Mouse (Mus musculus) c-Kit-positive CD71-positive TER-119-positive erythroid progenitor cells, embryonic 14.5 days (primary cell): Measurements from ENCODE around the gene Setd7.

Experiments
- DNase-seq: peaks from one replicate; pipeline ENCODE4 v3.0.0-alpha.2; 2013; ENCODE audit warnings: low spot score

The Setd7 gene

DNA sequence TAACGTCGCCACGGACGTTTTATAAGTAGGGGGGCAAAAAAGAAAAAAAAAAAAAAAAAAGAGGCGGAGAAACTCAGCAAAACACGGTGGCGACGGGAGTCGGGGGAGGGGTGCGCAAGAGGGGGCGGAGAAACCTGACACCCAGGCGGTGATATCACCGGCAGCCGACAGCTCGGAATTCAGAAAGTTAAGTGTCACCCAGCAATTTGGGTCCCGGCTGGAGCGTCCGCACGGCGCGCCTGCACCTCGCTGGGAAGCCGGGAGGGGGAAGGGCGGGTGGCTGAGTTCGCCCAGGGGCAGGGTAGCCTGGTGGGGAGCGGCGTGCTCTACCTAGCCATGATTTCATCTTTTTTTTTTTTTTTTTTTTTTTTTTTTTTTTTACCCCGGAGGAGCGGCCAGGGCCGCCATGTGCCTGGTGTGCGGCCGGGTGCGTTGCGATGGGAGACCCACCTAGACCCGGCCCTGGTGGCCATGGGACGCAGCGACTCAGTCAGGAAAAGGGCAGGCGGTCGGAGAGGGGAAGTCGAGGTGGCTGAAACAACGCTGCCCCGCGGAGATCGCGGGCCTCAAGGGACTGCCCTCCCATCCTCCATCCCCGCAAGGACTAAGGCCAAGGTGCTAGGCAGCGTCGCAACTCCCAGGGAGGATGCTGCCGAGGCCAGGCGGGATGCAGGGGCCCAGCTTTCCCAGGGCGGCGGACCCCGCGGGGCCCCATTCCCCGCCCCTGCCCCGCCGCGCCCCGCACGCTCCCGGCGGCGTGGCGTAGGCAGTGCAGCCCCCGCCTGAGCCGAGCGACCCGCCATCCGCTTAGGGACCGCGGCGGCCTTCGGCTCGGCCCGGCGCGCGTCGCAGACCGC is 857 bp downstream of the Setd7 start:
- peak; percentile 74 for DNase-seq

DNA sequence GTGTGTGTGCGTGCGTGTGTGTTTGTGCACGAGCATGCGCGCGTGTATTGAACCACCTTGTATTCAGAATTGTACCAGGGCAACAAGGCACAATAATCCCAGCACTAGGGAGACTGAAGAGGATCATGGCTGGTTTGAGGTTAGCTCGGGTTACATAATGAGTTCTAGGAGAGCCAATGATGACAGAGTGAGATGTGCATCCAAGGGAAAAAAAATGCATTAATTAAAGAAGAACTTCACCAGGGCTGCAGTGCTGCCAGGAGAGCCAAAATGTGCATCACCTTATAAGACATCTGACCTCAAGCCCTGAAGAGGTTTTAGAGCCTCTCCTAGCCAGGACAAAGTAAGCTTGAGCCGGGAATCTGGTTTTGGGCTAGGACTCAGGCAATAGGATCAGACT is 5.1 kb downstream of the Setd7 start:
- no peak for DNase-seq

DNA sequence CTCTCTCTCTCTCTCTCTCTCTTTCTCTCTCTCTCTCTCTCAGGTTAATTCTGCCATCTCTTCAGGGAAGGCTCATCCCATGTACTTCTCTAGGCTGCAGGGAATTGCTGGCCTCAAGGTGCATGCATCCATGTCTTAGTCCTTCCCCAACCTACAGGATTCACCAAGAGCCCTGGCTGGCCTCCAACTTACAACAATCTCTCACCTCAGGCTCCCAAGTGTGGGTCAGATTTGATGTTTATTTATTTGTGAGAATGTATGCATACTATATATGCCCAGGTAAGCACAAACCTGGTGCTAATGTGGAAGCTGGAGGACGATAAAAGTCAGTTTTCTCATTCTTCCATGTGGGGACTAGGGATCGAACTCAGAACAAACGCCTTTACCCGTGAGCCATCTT is 5.8 kb downstream of the Setd7 start:
- DNase-seq: no peak

DNA sequence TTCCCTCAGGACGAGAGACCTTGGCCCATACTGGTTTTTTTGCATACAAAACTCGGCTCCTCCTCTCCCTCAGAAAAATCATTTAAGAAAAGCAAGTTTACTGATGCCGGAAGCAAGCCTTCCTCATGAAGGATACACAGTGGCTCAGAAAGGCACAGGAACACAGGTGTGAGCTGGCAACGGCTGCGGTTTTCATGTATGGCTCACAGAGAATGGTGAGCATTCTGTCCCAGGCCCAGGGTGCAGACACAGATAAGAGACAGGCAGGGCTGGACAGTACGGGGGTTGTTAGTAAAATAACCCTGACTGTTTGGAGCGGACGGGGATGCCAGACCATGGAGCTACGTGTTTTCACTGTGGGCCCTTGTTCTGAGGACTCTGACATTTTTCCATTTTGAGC is 6.6 kb downstream of the Setd7 start:
- DNase-seq: no peak

DNA sequence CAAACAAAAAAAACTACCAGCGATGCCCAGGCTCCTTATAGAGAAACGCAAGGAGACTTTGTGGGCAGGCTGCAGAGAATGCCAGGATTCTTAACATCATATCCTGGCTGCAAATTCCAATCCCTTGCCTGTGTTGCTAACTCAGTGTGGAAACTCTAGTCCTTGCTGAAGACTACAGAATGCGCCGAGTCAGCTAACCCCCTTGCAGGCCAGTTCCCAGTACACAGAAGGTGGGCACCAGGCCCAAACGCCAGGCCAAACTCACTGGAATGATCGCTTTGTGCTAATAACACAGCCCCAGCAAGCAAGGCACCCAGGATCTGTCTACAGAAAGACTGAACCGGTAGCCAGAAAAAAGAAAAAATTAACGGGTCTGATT is 7.2 kb downstream of the Setd7 start:
- no peak for DNase-seq

DNA sequence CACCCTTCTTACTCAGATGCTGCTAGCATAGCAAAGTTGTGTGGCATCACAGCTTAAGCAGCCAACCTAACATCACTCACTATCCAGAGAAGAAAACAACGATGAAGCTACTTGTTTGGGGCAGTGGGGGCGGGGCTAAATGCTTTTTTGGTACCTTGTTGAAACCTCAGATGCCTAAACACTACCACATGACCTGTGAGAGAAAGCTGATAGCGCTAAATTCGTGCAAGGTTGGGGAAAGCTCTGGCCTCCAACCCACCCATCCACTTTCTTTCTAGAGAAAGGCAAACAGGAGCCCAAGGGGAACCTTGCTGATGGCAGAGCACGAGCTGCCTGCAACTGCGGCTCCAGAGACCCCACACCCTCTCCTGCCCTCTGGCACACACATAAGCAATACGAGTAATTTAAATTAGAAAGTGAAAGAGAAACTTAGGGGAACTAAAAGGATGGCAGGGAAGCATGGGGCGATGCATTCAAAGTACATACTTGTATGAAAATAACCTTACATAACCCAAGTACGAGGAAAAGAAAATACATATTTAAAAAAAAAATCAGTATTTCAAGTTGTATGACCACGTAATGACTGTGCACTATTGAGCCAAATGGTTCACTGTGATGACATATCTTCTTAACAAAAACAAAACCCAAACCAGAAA is 7.7 kb downstream of the Setd7 start:
- no peak for DNase-seq

DNA sequence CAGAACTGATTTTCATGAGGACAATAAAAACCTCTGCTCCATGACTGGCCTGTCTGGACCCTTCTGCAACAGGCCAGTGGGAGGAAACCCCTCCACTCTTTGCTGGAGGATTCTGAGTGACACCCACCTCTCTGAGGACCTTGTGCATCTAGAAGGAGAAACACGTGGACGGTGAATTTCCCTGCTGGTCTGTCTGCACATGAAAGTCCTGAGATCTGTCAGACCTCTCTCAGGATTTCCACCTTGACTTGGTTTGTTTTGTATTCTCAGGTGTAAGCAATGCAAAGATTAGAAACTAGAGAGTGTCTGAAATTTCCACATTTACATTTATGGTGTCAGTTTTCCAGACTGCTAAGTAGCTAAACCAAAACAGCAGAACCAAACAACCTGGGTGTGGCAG is 8.5 kb downstream of the Setd7 start:
- DNase-seq: no peak

DNA sequence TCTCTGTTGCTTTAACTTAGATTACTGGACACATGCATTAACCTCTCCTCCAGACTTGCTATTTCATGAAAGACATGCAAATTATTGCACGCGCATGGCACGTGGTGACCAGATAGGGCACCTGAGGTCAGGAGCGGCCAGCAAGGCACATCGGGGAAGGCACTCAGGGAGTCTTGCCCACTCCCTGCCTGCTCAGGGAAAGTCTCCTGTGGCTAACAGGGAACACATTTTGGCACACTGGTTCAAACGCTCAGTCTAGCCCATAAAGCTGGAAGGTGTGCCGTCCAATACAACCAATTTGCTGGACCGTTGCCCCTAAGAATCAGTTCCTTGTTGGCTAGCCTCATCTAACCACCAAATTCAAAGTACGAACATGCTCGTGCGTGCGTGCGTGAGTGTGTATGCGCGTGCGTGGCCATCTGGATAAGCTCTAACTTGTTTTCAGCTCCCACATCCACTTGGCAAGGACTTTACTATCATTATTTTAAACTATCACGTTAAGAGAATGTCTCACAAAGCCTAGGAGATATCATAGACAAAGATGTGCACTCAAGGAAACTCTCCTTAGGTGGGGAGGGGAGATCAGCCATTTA is 11.6 kb downstream of the Setd7 start:
- DNase-seq: no peak

DNA sequence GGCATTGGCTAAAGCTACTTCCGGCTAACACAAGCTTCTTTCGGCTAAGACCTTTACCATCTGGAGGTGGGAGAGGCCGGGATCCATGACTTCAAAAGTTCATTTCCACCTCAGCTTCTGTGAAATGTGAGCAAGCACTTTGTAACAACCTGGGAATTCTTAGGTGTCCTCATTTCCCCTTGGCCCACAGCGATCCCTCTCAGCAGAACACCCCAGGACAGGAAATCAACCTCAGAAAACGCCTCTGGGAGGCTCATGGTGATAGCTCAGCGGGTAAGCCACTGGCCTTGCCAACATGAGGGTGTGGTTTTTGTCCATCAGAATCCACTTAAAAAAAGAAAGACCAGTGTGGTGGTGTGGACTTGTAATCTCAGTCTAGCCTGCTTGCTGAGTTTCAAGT is 13.1 kb downstream of the Setd7 start:
- DNase-seq: no peak

DNA sequence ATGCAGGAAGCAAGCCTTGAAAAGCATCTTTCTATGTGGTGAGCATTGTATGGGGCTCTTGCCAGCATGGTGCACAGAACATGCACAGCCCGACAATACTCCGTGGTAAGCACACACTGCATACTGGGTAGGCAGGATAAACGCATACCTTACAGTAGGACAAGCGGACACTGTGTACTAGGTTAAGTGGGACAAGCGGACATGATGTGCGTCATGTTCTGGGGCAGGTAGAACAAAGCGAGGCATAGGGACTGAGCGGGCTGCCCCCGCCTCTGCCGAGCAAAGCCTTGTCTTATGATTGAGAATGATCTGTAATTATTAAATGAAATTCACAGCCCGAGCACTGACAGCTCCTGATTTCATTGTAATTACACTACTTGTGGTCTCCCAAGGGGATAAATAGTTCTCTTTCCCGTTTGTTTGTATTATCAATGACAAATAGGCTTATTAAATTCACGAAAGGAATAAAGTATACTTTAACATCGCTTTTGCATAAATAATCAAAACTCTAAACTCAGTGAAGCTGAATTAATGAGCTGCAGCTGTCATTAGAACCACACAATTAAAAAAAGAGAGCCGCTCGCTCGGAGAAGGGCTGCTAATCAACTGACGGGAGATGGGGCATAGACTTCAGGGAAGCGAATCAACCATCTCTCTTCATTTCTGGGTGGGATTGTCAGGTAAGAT is 16.1 kb downstream of the Setd7 start:
- DNase-seq: no peak

DNA sequence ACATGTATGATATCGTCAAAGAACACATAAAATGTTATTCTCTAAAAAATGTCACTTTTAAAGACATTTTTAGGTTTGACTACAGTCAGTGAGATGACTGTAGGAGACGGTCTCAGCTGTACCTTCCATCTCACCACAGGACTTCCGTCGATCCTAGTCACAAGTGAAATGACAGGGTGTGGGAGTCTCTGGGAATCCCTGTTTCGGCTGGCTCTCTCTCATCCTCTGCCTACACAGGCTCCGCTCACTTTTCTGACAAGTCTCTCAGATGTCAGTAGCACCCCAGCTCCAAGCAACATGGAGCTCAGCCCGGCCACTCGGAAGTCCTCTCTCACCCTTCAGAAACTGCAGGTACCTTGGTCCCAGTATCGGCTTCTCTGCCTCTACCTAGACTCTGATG is 20.0 kb downstream of the Setd7 start:
- no peak for DNase-seq

DNA sequence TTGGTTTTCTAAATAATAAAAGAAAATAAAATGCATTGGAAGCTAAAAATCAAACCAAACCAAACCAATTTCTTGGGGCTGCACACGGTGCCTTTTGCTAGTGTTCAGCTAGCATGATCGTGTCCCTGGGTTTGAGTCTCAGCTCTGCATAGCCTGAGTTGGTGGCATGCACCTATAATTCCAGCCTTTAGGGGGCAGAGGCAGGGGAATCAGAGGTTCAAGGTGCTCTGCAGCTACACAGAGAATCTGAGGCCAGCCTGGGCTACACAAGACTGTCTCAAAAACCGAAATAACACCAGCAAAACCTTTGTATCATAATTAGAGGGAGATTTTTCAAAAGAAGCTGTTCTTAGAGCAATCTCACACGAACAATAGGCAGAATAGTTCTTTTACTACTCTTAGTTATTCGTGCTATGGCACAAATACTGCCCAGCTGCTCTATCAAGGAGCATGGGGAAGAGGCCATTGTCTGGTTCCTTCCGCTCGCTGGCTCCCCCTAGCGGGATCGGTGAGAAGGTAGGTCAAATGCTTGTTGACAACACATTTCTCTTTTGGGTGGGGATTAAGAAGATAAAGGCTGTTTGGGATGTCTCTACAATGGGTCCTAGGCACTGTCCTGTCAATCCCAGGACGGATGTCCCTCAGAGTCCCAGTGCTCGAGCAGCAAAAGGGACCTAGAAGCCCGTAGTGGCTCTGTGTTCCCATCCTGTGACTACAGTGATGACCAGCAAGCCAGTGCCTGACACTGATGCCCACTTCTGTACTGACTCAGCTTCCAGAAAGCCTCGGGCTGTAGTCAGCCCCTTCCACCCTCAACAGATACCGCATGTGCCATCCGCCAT is 20.9 kb downstream of the Setd7 start:
- DNase-seq: peak; percentile 80

DNA sequence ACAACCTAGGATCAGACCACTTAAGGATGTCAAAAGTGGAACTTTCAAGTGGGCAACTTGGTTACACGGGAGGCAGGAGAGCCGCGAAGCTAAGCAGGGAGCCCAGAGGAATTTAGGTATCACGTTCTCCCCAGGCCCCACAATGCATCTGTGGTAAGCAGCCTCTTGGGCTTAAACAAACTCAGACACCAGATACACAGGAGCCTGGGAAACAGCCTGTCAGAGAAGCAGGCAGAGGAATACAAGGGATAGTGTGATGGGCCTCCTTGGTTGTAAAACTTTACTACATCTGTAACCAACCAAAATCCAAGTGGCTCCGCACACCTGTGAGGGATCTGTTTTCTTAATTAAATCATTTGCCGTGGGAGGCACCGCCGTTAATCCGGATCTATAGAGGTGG is 26.7 kb downstream of the Setd7 start:
- DNase-seq: no peak

DNA sequence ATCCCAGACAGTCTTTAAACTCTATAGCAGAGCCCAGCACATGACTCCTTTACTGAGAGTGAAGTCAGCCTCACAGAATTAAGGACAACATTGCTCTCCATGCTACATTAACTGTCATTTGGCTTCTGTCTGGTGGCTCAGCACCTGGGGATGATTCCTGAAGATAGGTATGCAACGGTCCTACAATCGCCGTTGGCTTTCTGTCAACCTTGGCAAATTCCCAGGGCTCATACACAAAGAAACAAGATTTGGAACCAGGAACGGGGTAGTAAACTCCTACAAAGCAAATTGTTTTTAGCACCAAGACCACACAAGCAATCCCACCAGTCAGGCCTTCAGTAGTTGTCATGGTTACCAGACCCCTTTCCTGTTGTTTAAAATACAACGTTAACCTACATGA is 27.1 kb downstream of the Setd7 start:
- no peak for DNase-seq

DNA sequence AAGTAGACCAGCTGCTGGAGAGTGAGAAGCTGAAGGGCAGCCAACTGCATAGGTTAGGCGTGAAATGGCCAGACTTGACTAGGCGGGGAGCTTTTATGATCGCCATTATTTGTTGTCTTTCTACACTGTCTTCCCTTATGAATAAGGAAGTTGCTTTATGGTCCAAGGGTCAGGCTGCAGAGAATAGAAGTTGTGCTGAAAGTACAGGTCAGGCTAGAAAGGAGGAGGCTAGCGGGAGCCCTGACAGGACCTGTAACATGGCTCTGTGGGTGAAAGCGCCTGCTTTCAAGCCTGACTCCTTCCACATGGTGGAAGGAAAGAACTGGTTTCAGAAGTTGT is 28.4 kb downstream of the Setd7 start:
- no peak for DNase-seq

DNA sequence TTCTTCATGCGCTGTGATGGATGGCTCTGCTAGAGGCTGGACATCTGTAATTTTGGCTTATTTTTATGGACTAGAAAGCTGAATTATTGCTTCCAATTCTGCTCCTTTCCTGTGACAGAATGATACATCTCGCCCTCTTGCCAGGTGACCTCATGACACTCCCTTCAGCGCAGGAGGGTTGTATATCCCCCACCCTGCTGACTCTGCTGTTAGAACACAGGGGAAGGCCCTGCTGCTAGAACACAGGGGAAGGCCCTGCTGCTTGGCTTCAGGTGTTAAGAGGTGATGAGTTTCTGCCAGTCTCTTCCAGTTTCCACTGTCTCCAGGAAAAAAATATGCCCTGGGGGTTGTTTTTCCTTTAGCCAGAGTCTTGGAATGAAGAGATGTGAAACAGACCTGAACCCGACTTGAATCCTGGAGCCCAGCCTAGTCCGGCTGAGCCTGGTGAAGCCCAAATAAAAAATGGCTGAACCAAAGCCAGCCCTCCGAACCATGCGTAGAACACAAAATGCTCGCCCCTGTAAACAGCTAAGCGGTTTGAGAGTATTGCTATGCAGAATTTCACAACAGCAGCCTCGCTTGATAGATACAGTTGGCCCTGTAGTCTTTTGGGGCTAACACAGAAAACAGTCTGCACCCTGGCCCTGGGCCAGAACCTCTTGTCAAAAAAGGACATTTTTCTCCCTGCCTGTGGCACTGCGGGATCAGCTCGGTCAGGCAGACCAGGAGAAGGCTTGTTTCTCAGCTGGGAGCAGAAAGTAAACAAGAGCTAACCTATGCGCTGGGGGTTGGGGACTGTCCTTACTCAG is 29.0 kb downstream of the Setd7 start:
- no peak for DNase-seq

DNA sequence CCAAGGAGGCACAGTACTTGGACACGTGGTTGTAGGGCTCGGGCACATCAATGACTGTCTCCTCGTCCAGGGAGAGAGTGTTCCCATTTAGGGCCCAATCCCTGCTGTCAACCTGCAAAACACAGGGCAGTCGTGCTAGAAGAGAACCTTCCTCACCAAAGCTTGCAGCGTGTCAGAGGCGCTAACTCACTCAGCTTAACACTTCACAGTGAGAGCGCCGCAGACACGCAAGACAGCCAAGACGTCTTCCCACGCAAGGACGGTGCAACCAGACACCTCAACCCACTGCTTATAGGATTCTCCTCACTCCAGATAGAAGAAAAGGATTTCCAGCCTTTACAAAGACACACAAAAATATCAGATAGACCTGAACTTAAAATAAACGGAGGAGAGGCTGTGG is 33.8 kb downstream of the Setd7 start:
- DNase-seq: no peak

DNA sequence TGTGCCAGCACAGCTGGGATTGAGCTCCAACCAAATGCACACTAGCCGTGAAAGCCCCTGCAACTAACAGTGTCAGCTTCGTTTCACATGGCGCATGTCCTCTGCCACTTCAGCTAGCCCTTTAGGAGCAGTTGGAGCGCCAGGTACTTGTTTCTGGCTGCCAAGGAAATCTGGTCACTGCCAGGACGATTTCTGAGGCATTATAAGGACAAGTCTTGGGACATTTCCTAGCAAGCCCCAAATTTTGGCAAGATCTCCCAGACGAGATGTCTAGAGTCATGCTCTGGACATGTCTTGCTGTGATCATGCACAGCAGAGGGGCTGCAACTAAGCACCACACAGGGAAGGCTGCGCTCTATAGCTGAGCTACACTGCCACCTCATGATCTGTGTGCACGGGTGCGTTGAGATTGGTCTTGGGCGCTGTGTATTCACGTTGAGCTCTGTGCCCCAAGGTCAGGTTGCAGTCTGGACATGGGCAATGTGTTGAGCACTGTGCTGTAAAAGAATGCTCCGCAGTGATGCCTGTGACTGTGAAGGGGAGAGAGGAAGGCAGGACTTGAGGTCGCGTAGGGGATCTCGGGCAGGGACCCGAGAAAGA is 35.4 kb downstream of the Setd7 start:
- DNase-seq: no peak

DNA sequence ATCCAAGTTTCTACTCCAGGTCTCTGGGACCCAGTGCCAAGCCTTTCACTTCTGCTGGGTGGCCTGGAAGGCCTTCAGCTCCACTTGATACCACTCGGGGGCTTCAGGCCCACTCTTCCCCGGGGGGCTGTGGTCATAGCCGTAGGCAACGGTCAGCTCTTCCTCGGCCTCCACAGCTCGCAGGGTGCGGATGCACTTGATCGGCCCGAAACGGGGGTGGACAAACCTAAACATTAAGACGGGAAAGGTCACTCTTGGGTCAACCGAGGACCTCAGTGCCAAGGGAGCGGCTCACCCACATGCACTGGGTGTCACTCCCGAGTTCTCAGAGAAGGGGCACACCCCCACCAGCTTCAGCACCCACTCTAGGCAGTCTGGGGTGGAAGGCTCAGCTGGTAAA is 39.4 kb downstream of the Setd7 start:
- no peak for DNase-seq

DNA sequence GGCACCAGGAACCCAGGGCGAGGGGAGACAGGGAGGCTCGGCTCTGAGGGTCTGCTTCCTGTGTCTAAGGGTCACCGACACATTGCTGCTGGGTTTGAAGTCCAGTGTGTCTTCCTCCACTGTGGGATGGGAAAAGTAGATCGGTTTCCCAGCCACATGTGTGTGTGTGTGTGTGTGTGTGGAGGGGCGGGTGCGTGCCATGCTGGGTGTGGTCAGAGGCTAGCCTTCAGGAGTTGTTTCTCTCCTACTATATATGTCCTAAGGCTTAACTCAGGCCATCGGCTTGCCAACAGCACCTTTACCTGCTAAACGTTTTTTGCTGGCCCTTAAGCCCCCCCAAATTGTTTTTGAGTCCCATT is 41.9 kb downstream of the Setd7 start:
- peak; percentile 27 for DNase-seq
